Comparison of ENCODE assay signal across 8 mouse cellular contexts in genomic region chr5:52669426-52670191, GRCm38 (mm10). TPM values are rescaled to one million over a fixed set of nuclear protein-coding genes. Genes with fewer than 3 reads are reported as not detected.
A peak's percentile ranks its signal among the peaks of the same experiment; 100 is the strongest.
DNase-seq lines count a peak whose midpoint lies in the region; ATAC-seq and TF ChIP-seq lines count a peak whose summit lies in the region.

TSS of gene Sepsecs (minus strand) at chr5:52669708.

- H3K27ac ChIP-seq in cortical plate, adult 2 months (ENCODE audit: insufficient read depth, low read length): no peak within 1 kb of the TSS

- peaks cover 2% of the 10 kb centered on the region; the same call in 1 of the 2 replicates for H3K4me1 ChIP-seq in cortical plate, adult 2 months (ENCODE audit: control insufficient read depth, insufficient read depth, low read length)
- H3K4me1 ChIP-seq in megakaryocyte, embryonic 14.5 days: peaks cover 43% of the 10 kb centered on the region

- DNase-seq in gastrocnemius, adult 8-10 months (ENCODE audit: low spot score in 2 of 2): peak; percentile 80 to 87
- peak; percentile 56 for DNase-seq in hindlimb bud, embryonic 11.5 days (ENCODE audit: extremely low spot score, low read depth, low spot score)
- DNase-seq in left cerebral cortex, adult 8-10 months (ENCODE audit: low spot score in 2 of 2): peak; percentile 88 to 97
- DNase-seq in right cerebral cortex, postnatal 10 days (ENCODE audit: low spot score in 2 of 2): peak; percentile 95 to 97
- DNase-seq in urinary bladder, postnatal 25 days (ENCODE audit: low spot score): peak; percentile 94

- peak; percentile 48; the same call in 1 of the 2 replicates for TF ChIP-seq POLR2A in cortical plate, adult 2 months (IDR thresholded peaks at IDR 0.05; ENCODE audit: extremely low read depth, insufficient read depth, low read length)

- H3K4me3 ChIP-seq in cortical plate, adult 2 months (ENCODE audit: insufficient read depth, low read length): peak within 1 kb of the TSS; percentile 78
- H3K4me3 ChIP-seq in megakaryocyte, embryonic 14.5 days (replicated peaks): peak within 1 kb of the TSS; percentile 96

- peaks cover 30% of the 10 kb centered on the region for H3K36me3 ChIP-seq in megakaryocyte, embryonic 14.5 days (replicated peaks; ENCODE audit: low read length)

- H3K9me3 ChIP-seq in megakaryocyte, embryonic 14.5 days: no peaks in the 10 kb centered on the region

- no peak for TF ChIP-seq CTCF in cortical plate, adult 2 months (IDR thresholded peaks at IDR 0.05; ENCODE audit: extremely low read depth, insufficient read depth, low read length)

- no peaks in the 10 kb centered on the region for H3K27me3 ChIP-seq in megakaryocyte, embryonic 14.5 days (replicated peaks)

- peak; percentile 90 for ATAC-seq in activated CD4-positive, CD25-positive, alpha-beta regulatory T cell, adult 4 months

RNA-seq across cellular contexts. Expression of gene Sepsecs, which starts in this region (rescaled TPM):
- polyA plus RNA-seq in activated CD4-positive, CD25-positive, alpha-beta regulatory T cell, adult 4 months (2017; shearing (Covaris generic)): 1 to 10 TPM; 4.1 to 4.4 TPM
- polyA plus RNA-seq in cortical plate, adult 2 months (2012; rRNA removed): 10.5 and 10.8 TPM in 2 replicates
- 1 to 10 TPM; 5.8 to 6.9 (median 6.3) TPM for total RNA-seq in gastrocnemius, adult 8-10 months (2022)
- 10 to 100 TPM; 10.8 to 16.5 (median 11.2) TPM for total RNA-seq in left cerebral cortex, adult 8-10 months (2022)
- polyA plus RNA-seq in megakaryocyte, embryonic 14.5 days (2012; ENCODE audit: insufficient read depth, low replicate concordance): 0.46 TPM in 1 of 2 replicates, not detected in the other
